21 mouse cellular contexts compared by ENCODE assay signal in genomic region chr10:115104175-115104574, GRCm38 (mm10).
DNase-seq lines count a peak whose midpoint lies in the region; ATAC-seq lines count a peak whose summit lies in the region.
"Had no signal": no experiment of that assay in that cellular context is flagged by ENCODE, and none has a peak within 500 bp of the region (broad histone marks: within the 10 kb centered on the region; RNA-seq: fewer than 3 reads in every experiment).

No protein-coding gene starts in this region.

- no peak overlapping the region for H3K9ac ChIP-seq in limb, embryonic 15.5 days
- H3K9ac ChIP-seq: forebrain, embryonic 12.5 days had no signal

- no peaks in the 10 kb centered on the region for H3K27me3 ChIP-seq in limb, embryonic 15.5 days
- H3K27me3 ChIP-seq: forebrain, embryonic 12.5 days had no signal

- H3K36me3 ChIP-seq in limb, embryonic 15.5 days, result no peaks in the 10 kb centered on the region
- H3K36me3 ChIP-seq: forebrain, embryonic 12.5 days; hindbrain, embryonic 10.5 days; midbrain, embryonic 10.5 days had no signal

- H3K27ac ChIP-seq in limb, embryonic 15.5 days, result peak overlapping the region; percentile 44; the same call in 1 of the 2 replicates
- H3K27ac ChIP-seq: forebrain, embryonic 12.5 days; hindbrain, embryonic 10.5 days; hindbrain, postnatal 0 days; midbrain, embryonic 10.5 days had no signal

- no peak overlapping the region for H3K4me3 ChIP-seq in limb, embryonic 15.5 days
- H3K4me3 ChIP-seq: forebrain, embryonic 12.5 days; hindbrain, embryonic 10.5 days; midbrain, embryonic 10.5 days; myocyte had no signal

- intact Hi-C loops in heart, postnatal 14 days (cut with DNase I), result no loop called here
- intact Hi-C loops in left cerebral cortex, postnatal 4 days (cut with DNase I), result no loop called here
- intact Hi-C loops in left cerebral cortex, postnatal 25 days (cut with DNase I), result no loop called here

- peaks cover 5% of the 10 kb centered on the region; the same call in 1 of the 2 replicates for H3K4me1 ChIP-seq in limb, embryonic 15.5 days
- H3K4me1 ChIP-seq: forebrain, embryonic 12.5 days; hindbrain, embryonic 10.5 days; midbrain, embryonic 10.5 days had no signal

- no peak overlapping the region for H3K4me2 ChIP-seq in limb, embryonic 15.5 days
- H3K4me2 ChIP-seq: forebrain, embryonic 12.5 days had no signal

- DNase-seq in cerebellum, postnatal 10 days, result peak; percentile 57 to 64
- no peak for DNase-seq in cerebellum, adult 11-12 months
- peak; percentile 92 for DNase-seq in heart, adult 11 months
- DNase-seq in heart, postnatal 14 days, result no peak
- peak; percentile 27 for DNase-seq in left cerebral cortex, postnatal 4 days
- no peak for DNase-seq in left cerebral cortex, postnatal 25 days (ENCODE audit: low spot score in 2 of 2)
- DNase-seq in retina, embryonic 14.5 days (ENCODE audit: low spot score), result no peak
- DNase-seq: cerebellum, adult 9-10 months; kidney, adult 9 months; kidney, postnatal 36 days; thymus, adult 18-20 months; thymus, postnatal 36 days had no signal

- ATAC-seq in limb, embryonic 15.5 days (ENCODE audit: insufficient number of reproducible peaks, low FRiP score, low TSS enrichment, low read depth), result no peak; the same call in 1 of the 2 replicates
- ATAC-seq: CD4-positive, CD25-positive, alpha-beta regulatory T cell, adult 4 months; hindbrain, postnatal 0 days; intestine, embryonic 16.5 days; midbrain, embryonic 16.5 days had no signal

- no peaks in the 10 kb centered on the region for H3K9me3 ChIP-seq in limb, embryonic 15.5 days
- H3K9me3 ChIP-seq: forebrain, embryonic 12.5 days; hindbrain, embryonic 10.5 days; midbrain, embryonic 10.5 days had no signal

- WGBS in limb, embryonic 15.5 days, result 27% methylated on average over 8 of the region's 8 CpGs

Comparison
In these comparisons a context has a peak if more than half of its experiments do, and no peak if none do; other contexts are left out.
1. DNase-seq: peak in cerebellum, postnatal 10 days (2 of 2), heart, adult 11 months (single experiment) and left cerebral cortex, postnatal 4 days (single experiment); none in cerebellum, adult 11-12 months (single experiment), heart, postnatal 14 days (0 of 2), left cerebral cortex, postnatal 25 days (0 of 2) and retina, embryonic 14.5 days (single experiment).